In the genomic region with DNA sequence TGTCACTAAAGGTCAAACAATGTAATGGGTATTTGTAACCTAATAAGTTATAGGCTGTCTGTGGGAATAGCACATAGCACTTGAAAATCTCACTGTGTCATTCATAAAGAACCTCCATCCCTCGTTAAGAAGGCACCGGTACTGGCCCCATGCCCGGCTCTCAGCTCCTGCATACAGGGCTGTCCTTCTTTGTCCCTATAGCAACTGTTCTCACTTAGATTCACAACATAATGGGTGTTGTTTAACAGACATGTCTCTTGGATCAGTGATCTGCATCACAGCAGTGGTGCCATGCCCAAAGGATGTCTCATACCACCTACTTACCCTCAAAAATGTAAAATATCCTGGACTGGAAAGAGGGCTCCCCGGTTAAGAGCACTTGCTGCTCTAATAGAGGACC, we compare ENCODE assay signal across 18 mouse cellular contexts.
"Had no signal": no experiment of that assay in that cellular context is flagged by ENCODE, and none has a peak within 500 bp of the region (broad histone marks: within the 10 kb centered on the region; RNA-seq: fewer than 3 reads in every experiment).

No protein-coding gene starts in this region.

- H3K9me3 ChIP-seq: limb, embryonic 12.5 days; liver, embryonic 13.5 days; lung, embryonic 15.5 days; megakaryocyte, embryonic 14.5 days; midbrain, embryonic 15.5 days; neural tube, embryonic 12.5 days; stomach, embryonic 15.5 days had no signal

- DNase-seq: kidney, adult 9 months; kidney, postnatal 36 days; liver; liver, embryonic 13.5 days; liver, postnatal 0 days; lung, postnatal 14 days; thymus, adult 2 months; thymus, postnatal 25 days had no signal

- H3K36me3 ChIP-seq: limb, embryonic 12.5 days; midbrain, embryonic 15.5 days; neural tube, embryonic 12.5 days; stomach, embryonic 15.5 days had no signal

- H3K27ac ChIP-seq: kidney, postnatal 0 days; layer of hippocampus, adult 2 months; limb, embryonic 12.5 days; liver, embryonic 13.5 days; lung, embryonic 15.5 days; macrophage; midbrain, embryonic 15.5 days; neural tube, embryonic 12.5 days; stomach, embryonic 15.5 days had no signal

- H3K9ac ChIP-seq: limb, embryonic 12.5 days; liver, embryonic 13.5 days; liver, postnatal 0 days; lung, embryonic 15.5 days; midbrain, embryonic 15.5 days; neural tube, embryonic 12.5 days; stomach, embryonic 15.5 days had no signal

- ATAC-seq: liver, postnatal 0 days; midbrain, embryonic 15.5 days had no signal

- H3K4me2 ChIP-seq: limb, embryonic 12.5 days; liver, embryonic 13.5 days; lung, embryonic 15.5 days; midbrain, embryonic 11.5 days; midbrain, embryonic 15.5 days; neural tube, embryonic 12.5 days; stomach, embryonic 15.5 days had no signal

- H3K4me3 ChIP-seq: layer of hippocampus, adult 2 months; limb, embryonic 12.5 days; liver, embryonic 13.5 days; lung, embryonic 15.5 days; megakaryocyte, embryonic 14.5 days; midbrain, embryonic 15.5 days; neural tube, embryonic 12.5 days; stomach, embryonic 15.5 days had no signal

- H3K27me3 ChIP-seq: limb, embryonic 12.5 days; liver, embryonic 13.5 days; lung, embryonic 15.5 days; megakaryocyte, embryonic 14.5 days; midbrain, embryonic 15.5 days; neural tube, embryonic 12.5 days; stomach, embryonic 15.5 days had no signal

- H3K4me1 ChIP-seq: limb, embryonic 12.5 days; liver, embryonic 13.5 days; midbrain, embryonic 15.5 days; neural tube, embryonic 12.5 days had no signal
